ENCODE assay signal across 26 mouse cellular contexts in genomic region chr1:63992506-63992905, GRCm38 (mm10).
A peak's percentile ranks its signal among the peaks of the same experiment; 100 is the strongest.
DNase-seq lines count a peak whose midpoint lies in the region; ATAC-seq and TF ChIP-seq lines count a peak whose summit lies in the region.
"Had no signal": no experiment of that assay in that cellular context is flagged by ENCODE, and none has a peak within 500 bp of the region (broad histone marks: within the 10 kb centered on the region; RNA-seq: fewer than 3 reads in every experiment).

No protein-coding gene starts in this region.

- no peaks in the 10 kb centered on the region for H3K79me2 ChIP-seq in heart, adult 2 months (replicated peaks; ENCODE audit: control insufficient read depth, insufficient read depth, low read length)

- intact Hi-C loops in heart, adult 2 months (cut with DNase I): no loop called here

- ATAC-seq in heart, embryonic 11.5 days (replicated peaks; ENCODE audit: insufficient number of reproducible peaks, low FRiP score, low TSS enrichment): no peak
- ATAC-seq in lung, embryonic 14.5 days (ENCODE audit: insufficient read depth): no peak
- peak; percentile 60; the same call in 1 of the 2 replicates for ATAC-seq in megakaryocyte, adult 5-6 weeks (ENCODE audit: poor library complexity, severe bottlenecking)
- ATAC-seq: forebrain, embryonic 15.5 days; Patski had no signal

- H3K9me3 ChIP-seq in heart, embryonic 11.5 days (replicated peaks; ENCODE audit: control insufficient read depth, low read length): no peaks in the 10 kb centered on the region
- H3K9me3 ChIP-seq in lung, embryonic 14.5 days (ENCODE audit: low read depth, low read length): no peaks in the 10 kb centered on the region
- H3K9me3 ChIP-seq: embryonic facial prominence, embryonic 10.5 days; embryonic facial prominence, embryonic 13.5 days; forebrain, embryonic 12.5 days; forebrain, embryonic 15.5 days; G1E; heart, embryonic 10.5 days; hindbrain, embryonic 12.5 days; hindbrain, embryonic 15.5 days had no signal

- no peak overlapping the region for H3K27ac ChIP-seq in heart, adult 2 months
- H3K27ac ChIP-seq in heart, embryonic 11.5 days (ENCODE audit: low read depth, low read length): no peak overlapping the region
- H3K27ac ChIP-seq in lung, embryonic 14.5 days (ENCODE audit: low read depth): no peak overlapping the region
- H3K27ac ChIP-seq: embryonic facial prominence, embryonic 13.5 days; forebrain, embryonic 15.5 days; heart, embryonic 10.5 days; hindbrain, embryonic 12.5 days; hindbrain, embryonic 15.5 days had no signal

- H3K9ac ChIP-seq in heart, adult 2 months (ENCODE audit: low read depth, low read length): no peak overlapping the region
- H3K9ac ChIP-seq in heart, embryonic 11.5 days (ENCODE audit: low read depth, low read length): no peak overlapping the region
- no peak overlapping the region for H3K9ac ChIP-seq in lung, embryonic 14.5 days
- H3K9ac ChIP-seq: embryonic facial prominence, embryonic 13.5 days; forebrain, embryonic 12.5 days; forebrain, embryonic 15.5 days; hindbrain, embryonic 12.5 days; hindbrain, embryonic 15.5 days had no signal

- no peak for TF ChIP-seq CTCF in heart, adult 2 months (IDR thresholded peaks at IDR 0.05)
- no peak for TF ChIP-seq CTCF in lung, embryonic 14.5 days (IDR thresholded peaks at IDR 0.05; ENCODE audit: low read depth)
- no peak for TF ChIP-seq CTCF in lung, adult 2 months (IDR thresholded peaks at IDR 0.05; ENCODE audit: insufficient read depth, low read length)

- 47% methylated on average over 5 of the region's 5 CpGs for WGBS in heart, adult 2 months
- WGBS in heart, embryonic 11.5 days (ENCODE audit: insufficient replicate concordance): 64% methylated on average over 5 of the region's 5 CpGs
- WGBS in lung, embryonic 14.5 days: 70% methylated on average over 5 of the region's 5 CpGs
- 46% methylated on average over 5 of the region's 5 CpGs for WGBS in lung, adult 2 months

- TF ChIP-seq POLR2A in heart, adult 2 months (IDR thresholded peaks at IDR 0.05; ENCODE audit: insufficient read depth, low read depth, low read length): 0 out of 2 replicates have a peak, but pooled peaks have one; percentile 14
- TF ChIP-seq POLR2A in lung, adult 2 months (IDR thresholded peaks at IDR 0.05; ENCODE audit: borderline replicate concordance, extremely low read depth, low read depth, low read length): no peak

- no peaks in the 10 kb centered on the region; the same call in 1 of the 2 replicates for H3K36me3 ChIP-seq in heart, adult 2 months (ENCODE audit: control insufficient read depth, insufficient read depth, low read length)
- H3K36me3 ChIP-seq in heart, embryonic 11.5 days (ENCODE audit: control insufficient read depth, insufficient read depth, low read length): no peaks in the 10 kb centered on the region
- H3K36me3 ChIP-seq in lung, embryonic 14.5 days (ENCODE audit: insufficient read depth): no peaks in the 10 kb centered on the region
- H3K36me3 ChIP-seq: embryonic facial prominence, embryonic 10.5 days; embryonic facial prominence, embryonic 13.5 days; forebrain, embryonic 12.5 days; forebrain, embryonic 15.5 days; G1E; heart, embryonic 10.5 days; hindbrain, embryonic 12.5 days; hindbrain, embryonic 15.5 days had no signal

- peaks cover 14% of the 10 kb centered on the region for H3K4me1 ChIP-seq in heart, adult 2 months (ENCODE audit: control insufficient read depth, insufficient read depth, low read length)
- peaks cover 16% of the 10 kb centered on the region for H3K4me1 ChIP-seq in heart, embryonic 11.5 days (ENCODE audit: control insufficient read depth, insufficient read depth, low read length)
- H3K4me1 ChIP-seq in lung, embryonic 14.5 days (ENCODE audit: insufficient read depth): peaks cover 9% of the 10 kb centered on the region; the same call in 1 of the 2 replicates
- H3K4me1 ChIP-seq in lung, adult 2 months (ENCODE audit: control insufficient read depth, insufficient read depth, low read length): no peaks in the 10 kb centered on the region; the same call in none of the 2 replicates

- H3K4me3 ChIP-seq in heart, adult 2 months: no peak overlapping the region
- H3K4me3 ChIP-seq in heart, embryonic 11.5 days (ENCODE audit: low read depth, low read length): no peak overlapping the region
- no peak overlapping the region for H3K4me3 ChIP-seq in lung, embryonic 14.5 days (ENCODE audit: low read depth, low read length)
- no peak overlapping the region for H3K4me3 ChIP-seq in lung, adult 2 months (replicated peaks; ENCODE audit: extremely low read depth, low read depth, low read length)
- H3K4me3 ChIP-seq: embryonic facial prominence, embryonic 10.5 days; embryonic facial prominence, embryonic 13.5 days; erythroblast, embryonic 14.5 days; forebrain, embryonic 12.5 days; forebrain, embryonic 15.5 days; heart, embryonic 10.5 days; hindbrain, embryonic 12.5 days; hindbrain, embryonic 15.5 days had no signal

- TF ChIP-seq EP300 in heart, adult 2 months (IDR thresholded peaks at IDR 0.05; ENCODE audit: insufficient read depth, low read depth, low read length): no peak

- DNase-seq in heart, adult 2 months: no peak
- peak; percentile 10 for DNase-seq in lung, embryonic 14.5 days
- DNase-seq in lung, adult 2 months: no peak
- no peak for DNase-seq in frontal cortex, adult 2 months (ENCODE audit: extremely low spot score in 1 of 2, low spot score in 1 of 2)
- DNase-seq: adrenal gland, adult 2 months; adrenal gland, postnatal 14 days; B cell, adult 2 months; cerebellum, adult 11 months; cerebellum, adult 2 months; cerebellum, adult 9-11 months; cerebellum, postnatal 25 days; gastrocnemius, postnatal 10 days; gastrocnemius, postnatal 36 days had no signal

- no peaks in the 10 kb centered on the region for H3K27me3 ChIP-seq in heart, adult 2 months (ENCODE audit: control insufficient read depth, insufficient read depth, low read length)
- H3K27me3 ChIP-seq in heart, embryonic 11.5 days (ENCODE audit: control insufficient read depth, insufficient read depth, low read length): no peaks in the 10 kb centered on the region
- 0 out of 2 replicates have a peak, but pooled peaks cover 3% of the 10 kb centered on the region for H3K27me3 ChIP-seq in lung, embryonic 14.5 days (ENCODE audit: insufficient read depth, low read length)
- H3K27me3 ChIP-seq: CH12.LX; forebrain, embryonic 12.5 days; forebrain, embryonic 15.5 days; hindbrain, embryonic 12.5 days; hindbrain, embryonic 15.5 days; Patski had no signal

- no peak overlapping the region for H3K4me2 ChIP-seq in heart, embryonic 11.5 days
- no peak overlapping the region for H3K4me2 ChIP-seq in lung, embryonic 14.5 days
- H3K4me2 ChIP-seq: embryonic facial prominence, embryonic 13.5 days; forebrain, embryonic 12.5 days; forebrain, embryonic 15.5 days; hindbrain, embryonic 12.5 days; hindbrain, embryonic 15.5 days had no signal
